Mouse (Mus musculus) C2C12 (cell line): ENCODE data around the gene Ltb4r2. TPM values are rescaled to one million over a fixed set of nuclear protein-coding genes. Genes with fewer than 3 reads are reported as not detected.

Experiments used
- H3K27me3 ChIP-seq: one replicate; pipeline ENCODE4 v1.6.1; 2011; ENCODE audit not compliant: control insufficient read depth, insufficient read depth, insufficient read length
- H3K36me3 ChIP-seq: one replicate; pipeline ENCODE4 v1.6.1; 2011; ENCODE audit not compliant: control insufficient read depth, insufficient read depth
- H3K4me3 ChIP-seq: one replicate; pipeline ENCODE4 v1.5.1; 2011; ENCODE audit warnings: mild to moderate bottlenecking, control low read depth; ENCODE audit not compliant: poor library complexity, insufficient read depth, severe bottlenecking
- H3K79me2 ChIP-seq: one replicate; pipeline ENCODE4 v1.6.1; 2011; ENCODE audit not compliant: control insufficient read depth, insufficient read depth
- H3K79me3 ChIP-seq: one replicate; pipeline ENCODE4 v1.6.1; 2011; ENCODE audit warnings: low read depth, control low read depth
- H3ac ChIP-seq: one replicate; pipeline ENCODE3; 2011; ENCODE audit warnings: low read depth; ENCODE audit not compliant: control insufficient read depth, insufficient read length
- CEBPB ChIP-seq: IDR thresholded peaks from one replicate; pipeline ENCODE4 v1.6.1; 2011; ENCODE audit warnings: low read depth, mild to moderate bottlenecking, control low read depth, moderate library complexity
- CTCF ChIP-seq: IDR thresholded peaks from one replicate; pipeline ENCODE4 v1.5.1; 2011; ENCODE audit not compliant: control insufficient read depth, insufficient read depth, insufficient read length
- FOSL1 ChIP-seq: IDR thresholded peaks from one replicate; pipeline ENCODE4 v1.8.0; 2011; ENCODE audit warnings: mild to moderate bottlenecking, low read length; ENCODE audit not compliant: poor library complexity, insufficient read depth, severe bottlenecking
- MAX ChIP-seq: IDR thresholded peaks from one replicate; pipeline ENCODE4 v1.6.1; 2011; ENCODE audit warnings: mild to moderate bottlenecking, control low read depth
- MYOD1 ChIP-seq: IDR thresholded peaks from one replicate; pipeline ENCODE4 v1.6.1; 2011; ENCODE audit warnings: low read depth; ENCODE audit not compliant: control insufficient read depth, insufficient read length
- MYOG ChIP-seq: IDR thresholded peaks from one replicate; pipeline ENCODE4 v1.6.1; 2011; ENCODE audit not compliant: control insufficient read depth, insufficient read length; ENCODE audit errors: extremely low read depth
- USF1 ChIP-seq: IDR thresholded peaks from one replicate; pipeline ENCODE4 v1.6.1; 2011; ENCODE audit warnings: low read depth, mild to moderate bottlenecking, control low read depth, moderate library complexity
- long read RNA-seq, 2 experiments: library from polyadenylated mRNA; unstranded; transcript quantifications; one replicate each; pipeline ENCODE4 v2.0.0; 2019 to 2020
- polyA plus RNA-seq: library from polyadenylated mRNA; unstranded; fragments of >200 nt; fragmentation: generic; extraction: Trizol; gene quantifications from one replicate; pipeline ENCODE4 v1.2.1, GENCODE M21; 2012; ENCODE audit warnings: missing spikeins

Ltb4r2 gene
- polyA plus RNA-seq, result 0.09 TPM
- long read RNA-seq, experiment 1, result 0 reads
- long read RNA-seq, experiment 2, result 0 reads

DNA sequence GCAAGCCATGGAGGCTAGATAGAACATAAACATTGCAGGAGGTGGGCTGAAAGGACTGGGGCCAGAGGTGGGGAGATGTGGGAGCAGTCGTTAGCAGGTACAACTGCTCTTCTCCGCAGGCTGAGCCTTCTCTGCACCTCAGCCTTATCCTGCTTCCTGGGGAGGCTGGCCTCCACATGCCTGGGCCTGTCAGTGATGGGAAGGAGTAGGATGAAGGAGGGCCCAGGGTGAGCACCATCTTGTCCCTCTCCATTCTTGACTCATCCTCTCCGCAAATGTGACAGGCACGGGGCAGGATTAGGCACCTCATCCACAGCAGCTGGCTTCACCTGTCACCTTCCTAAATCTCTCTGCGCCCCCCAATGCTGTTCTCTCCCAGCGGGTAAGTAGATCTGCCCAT lies at the start of gene Ltb4r2:
TSS of gene Ltb4r2 (plus strand) at position 266 of the 400 bp plus-strand sequence.
- Histone ChIP-seq H3K36me3 (peaks cover 2% of the 10 kb centered on the region), H3ac (no peak within 1 kb of the TSS), H3K79me2 (no peaks in the 10 kb centered on the region), H3K79me3 (no peaks in the 10 kb centered on the region), H3K4me3 (no peak within 1 kb of the TSS), H3K27me3 (peaks cover 33% of the 10 kb centered on the region)
- no peak for TF ChIP-seq FOSL1
- TF ChIP-seq CTCF, result no peak
- TF ChIP-seq MYOG, result no peak
- no peak for TF ChIP-seq CEBPB
- TF ChIP-seq MAX, result no peak
- no peak for TF ChIP-seq MYOD1
- no peak for TF ChIP-seq USF1

DNA sequence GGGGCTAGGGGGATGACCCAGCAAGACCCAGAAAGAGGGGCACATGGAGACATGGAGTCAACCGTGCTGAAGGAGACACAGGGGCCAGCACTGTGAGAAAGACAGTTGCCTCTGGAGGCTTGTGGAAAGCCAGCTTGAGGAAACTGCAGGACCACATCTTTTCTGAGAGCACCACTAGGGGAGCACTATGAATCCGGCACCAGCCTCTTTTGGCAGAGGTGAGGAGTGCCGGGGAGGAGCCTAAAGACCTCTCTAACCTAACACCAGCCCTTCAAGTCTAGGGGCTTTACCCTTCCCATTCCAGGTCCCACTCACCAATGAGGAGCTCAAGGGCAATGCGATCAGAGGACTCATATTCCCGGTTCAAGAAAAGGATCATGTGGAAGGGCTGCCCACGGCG lies 49.4 kb upstream of the Ltb4r2 start:
- Histone ChIP-seq H3K36me3 (peaks cover 1% of the 10 kb centered on the region), H3ac (no peak overlapping the region), H3K4me3 (no peak overlapping the region), H3K79me3 (no peaks in the 10 kb centered on the region), H3K79me2 (no peaks in the 10 kb centered on the region), H3K27me3 (no peaks in the 10 kb centered on the region)
- TF ChIP-seq FOSL1 (no peak), MAX (no peak), MYOG (no peak), MYOD1 (no peak)

DNA sequence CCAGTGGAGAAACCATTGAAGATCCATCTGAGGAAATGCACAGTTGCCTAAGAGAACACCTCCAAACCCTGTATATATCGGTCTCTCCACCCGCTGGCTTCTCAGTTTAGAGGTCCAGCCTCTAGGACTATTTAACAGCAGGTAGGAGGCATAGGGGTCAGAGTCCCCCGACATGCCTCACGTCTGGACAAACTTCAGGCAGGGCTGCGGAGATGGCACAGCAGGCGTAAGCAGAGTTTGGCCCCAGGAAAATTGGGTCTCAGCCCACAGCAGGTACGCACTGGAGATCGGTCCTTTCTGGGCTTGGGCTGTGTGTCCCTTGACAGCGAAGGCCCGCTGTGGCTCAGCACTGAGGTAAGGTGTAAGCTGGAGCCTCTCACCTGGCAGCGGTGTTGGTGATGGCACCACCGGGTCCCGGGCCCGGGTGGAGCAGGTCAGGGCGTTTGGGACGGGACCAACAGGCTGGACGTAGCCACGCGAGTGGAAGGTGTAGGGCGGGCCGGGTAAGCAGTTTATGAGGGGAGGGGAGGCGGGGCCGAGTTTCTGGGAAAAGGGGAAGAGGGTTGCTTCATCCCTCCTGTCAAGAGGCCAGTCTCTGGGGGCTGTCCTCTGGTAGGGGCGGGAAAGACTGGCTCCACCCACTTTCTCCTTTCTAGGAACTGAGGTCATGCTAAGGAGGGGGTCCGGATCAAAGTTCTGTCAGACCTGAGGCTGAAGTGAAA lies 48.1 kb upstream of the Ltb4r2 start:
- Histone ChIP-seq H3K4me3 (no peak overlapping the region), H3K79me2 (no peaks in the 10 kb centered on the region), H3ac (no peak overlapping the region), H3K36me3 (peaks cover 5% of the 10 kb centered on the region), H3K79me3 (no peaks in the 10 kb centered on the region), H3K27me3 (no peaks in the 10 kb centered on the region)
- TF ChIP-seq USF1 (no peak), MYOD1 (no peak), MAX (no peak), CTCF (no peak), MYOG (no peak), FOSL1 (no peak), CEBPB (no peak)

- Histone ChIP-seq H3K27me3 (no peaks in the 10 kb centered on the region), H3K79me2 (no peaks in the 10 kb centered on the region), H3K36me3 (peaks cover 8% of the 10 kb centered on the region), H3K4me3 (no peak within 1 kb of the TSS), H3ac (no peak within 1 kb of the TSS), H3K79me3 (no peaks in the 10 kb centered on the region)
- TF ChIP-seq MYOG (no peak), CTCF (no peak), CEBPB (no peak), MAX (no peak), USF1 (no peak), FOSL1 (no peak), MYOD1 (no peak)
Measured at GRCm38 (mm10) chr14:55713729-55714122, 47.5 kb upstream of the Ltb4r2 start, which contains the start of gene Tgm1. Tgm1 (minus strand) TSS chr14:55713926.

GRCm38 (mm10) chr14:55714893-55715292 lies 46.3 kb upstream of the Ltb4r2 start:
- Histone ChIP-seq H3K79me3 (no peaks in the 10 kb centered on the region), H3K36me3 (peaks cover 8% of the 10 kb centered on the region), H3K79me2 (no peaks in the 10 kb centered on the region), H3ac (no peak overlapping the region), H3K4me3 (no peak overlapping the region), H3K27me3 (no peaks in the 10 kb centered on the region)
- TF ChIP-seq MYOD1 (no peak), CEBPB (no peak), MYOG (no peak), USF1 (peak; percentile 56), CTCF (no peak), MAX (peak; percentile 54), FOSL1 (peak; percentile 9)

- Histone ChIP-seq H3K36me3 (peaks cover 8% of the 10 kb centered on the region), H3K27me3 (no peaks in the 10 kb centered on the region), H3K79me2 (no peaks in the 10 kb centered on the region), H3K79me3 (no peaks in the 10 kb centered on the region), H3ac (no peak overlapping the region), H3K4me3 (no peak overlapping the region)
- TF ChIP-seq CTCF (no peak), CEBPB (no peak), MYOD1 (no peak), MYOG (no peak), MAX (no peak), USF1 (no peak), FOSL1 (no peak)
Measured at GRCm38 (mm10) chr14:55716271-55716670, 45.0 kb upstream of the Ltb4r2 start.
